Mouse (Mus musculus) layer of hippocampus, postnatal 14 days (tissue): ENCODE data around the gene Nthl1. TPM values are rescaled to one million over a fixed set of nuclear protein-coding genes. Genes with fewer than 3 reads are reported as not detected.
"Not testable (repeated sequence)": the region's sequence is repeated elsewhere in the genome, so short reads cannot be mapped to it uniquely, and the experiment has no call there.

ENCODE experiments used
- DNase-seq, 2 experiments: peaks; one replicate each; pipeline ENCODE4 v3.0.0; 2021 to 2022; ENCODE audit warnings: low spot score in 2 of 2, mixed read lengths in 1 of 2
- total RNA-seq, 2 experiments: library from RNA; stranded (reverse); gene quantifications; 2 replicates each; pipeline ENCODE4 v1.2.3; 2021

Nthl1 gene
- total RNA-seq, 2 experiments from 2014 or later: 3.9 to 5.3 TPM

DNA sequence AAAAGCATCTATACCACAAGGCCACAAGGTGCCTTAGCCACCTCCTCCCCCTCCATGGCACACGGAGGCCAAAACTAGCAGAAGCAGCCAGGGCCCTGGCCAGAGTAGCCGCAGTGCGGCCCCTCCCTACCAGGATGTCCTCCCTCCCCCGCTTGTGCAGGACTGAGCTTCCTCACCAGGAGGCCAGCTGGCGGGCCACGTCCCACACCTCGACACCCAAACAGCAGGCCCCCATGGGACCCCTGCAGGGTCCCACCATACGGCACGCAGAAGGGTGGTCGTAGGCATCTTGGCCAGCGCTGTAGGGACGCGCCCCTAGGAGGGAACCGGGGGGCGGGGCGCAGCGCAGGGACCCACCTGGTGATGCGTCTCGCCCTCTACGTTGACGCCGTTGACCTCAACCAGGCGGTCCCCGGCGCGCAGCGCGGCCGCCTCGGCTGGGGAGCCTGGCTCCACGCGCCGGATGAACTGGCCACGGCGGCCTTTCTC is 17.1 kb downstream of the Nthl1 start:
- DNase-seq: no peak

DNA sequence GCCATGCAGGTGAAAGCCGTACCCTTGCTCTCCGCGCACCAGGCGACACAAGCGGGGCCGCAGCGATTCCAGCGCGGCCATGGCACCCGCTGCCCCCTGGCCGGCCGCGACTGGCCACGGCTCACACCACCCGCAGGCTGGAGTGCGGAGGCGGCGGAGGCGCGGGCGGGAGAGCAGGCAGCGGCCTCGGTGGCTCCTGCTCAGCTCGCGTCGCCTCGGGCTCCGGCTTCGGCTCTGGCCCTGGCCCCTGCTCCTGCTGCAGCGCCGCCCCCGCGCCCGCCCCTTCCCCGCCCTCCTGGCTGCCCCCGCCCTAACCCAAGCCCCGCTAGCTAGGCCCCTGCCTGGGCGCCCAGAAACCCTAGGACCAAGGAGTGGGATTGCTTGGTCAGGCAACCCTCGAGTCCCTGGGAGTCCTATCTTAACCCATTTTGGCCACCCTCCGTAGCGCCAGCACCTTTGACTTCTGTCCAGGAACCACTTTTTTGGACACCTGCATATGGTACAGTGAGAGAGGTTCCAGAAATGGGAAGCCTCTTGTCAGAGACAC is 17.7 kb downstream of the Nthl1 start, which contains the start of gene Slc9a3r2:
TSS of gene Slc9a3r2 (minus strand) at position 258 of the 547 bp plus-strand sequence.
- DNase-seq: no peak

DNA sequence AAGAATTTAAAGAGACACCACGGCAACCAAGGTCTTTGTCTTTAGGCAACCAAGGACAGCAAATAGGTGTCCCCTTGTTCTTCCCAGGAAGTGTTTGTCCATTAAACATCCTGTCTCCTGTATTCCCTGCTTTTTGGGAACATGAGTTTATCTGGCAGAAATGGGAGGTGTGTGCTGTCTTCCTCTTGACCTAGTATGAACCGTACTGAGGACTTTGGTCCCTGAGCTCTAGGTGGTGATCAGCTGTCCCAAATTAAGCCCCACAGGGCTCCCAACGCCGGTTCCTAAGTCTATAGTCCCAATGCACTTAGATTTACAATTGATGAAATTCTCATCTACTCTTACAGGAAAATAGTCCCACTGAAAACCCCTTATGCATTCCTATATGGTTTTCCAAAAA is 18.3 kb downstream of the Nthl1 start:
- DNase-seq: no peak

DNA sequence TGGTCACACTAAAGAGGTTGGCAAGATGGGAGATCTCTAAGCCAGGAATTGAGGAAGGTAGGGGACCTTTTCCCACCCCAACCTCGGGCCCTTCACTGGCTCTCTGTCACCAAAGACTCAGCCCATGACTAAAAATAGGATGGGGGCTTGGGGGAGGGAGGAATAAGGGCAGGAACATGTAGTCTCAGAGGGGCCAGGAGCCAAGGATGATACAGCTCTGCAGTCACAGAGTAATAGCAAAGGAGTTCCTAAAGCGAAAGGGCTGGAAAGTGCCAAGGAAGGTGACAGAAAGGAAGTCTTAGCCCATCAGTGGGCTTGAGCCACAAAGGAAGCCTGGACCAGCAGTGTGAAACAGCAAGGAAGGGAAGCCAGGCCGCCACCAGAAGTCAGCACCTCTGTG is 19.4 kb downstream of the Nthl1 start:
- no peak for DNase-seq

DNA sequence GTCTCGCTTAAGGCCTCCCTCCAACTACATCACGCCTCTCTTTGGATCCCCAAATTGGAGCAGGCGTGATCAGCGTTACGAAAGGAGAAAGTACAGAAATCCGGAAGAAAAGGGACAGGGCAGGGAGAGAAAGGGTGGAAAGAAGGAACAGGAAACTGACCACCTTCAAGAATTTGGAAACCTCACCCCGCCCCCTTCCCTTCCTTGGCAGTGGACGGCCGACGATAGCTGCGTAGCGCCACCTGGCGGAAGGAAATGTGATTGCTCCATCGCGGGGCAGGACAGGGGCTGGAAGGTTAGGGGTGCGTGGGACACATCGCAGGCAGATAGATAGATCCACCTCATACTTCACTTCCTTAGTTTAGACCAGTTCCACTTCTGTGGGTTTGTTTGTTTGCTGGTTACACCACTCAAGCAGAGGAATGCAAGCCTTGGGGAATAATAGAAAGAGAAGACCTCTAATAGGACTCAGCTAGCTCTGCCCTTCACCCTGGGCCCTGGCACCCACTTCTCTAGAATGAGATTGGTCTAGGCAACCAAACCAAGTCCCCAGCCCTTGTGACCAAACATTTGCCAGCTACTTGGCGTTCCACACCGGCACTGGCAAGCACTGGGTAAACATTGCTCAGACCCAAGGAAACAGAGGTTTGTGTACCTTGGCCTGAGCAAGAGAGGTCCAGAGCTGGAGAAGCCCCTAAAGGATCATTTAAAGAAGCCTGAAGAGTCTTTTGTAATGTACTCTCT is 21.7 kb downstream of the Nthl1 start:
- peak in 1 of 2 experiments; percentile 62 for DNase-seq

DNA sequence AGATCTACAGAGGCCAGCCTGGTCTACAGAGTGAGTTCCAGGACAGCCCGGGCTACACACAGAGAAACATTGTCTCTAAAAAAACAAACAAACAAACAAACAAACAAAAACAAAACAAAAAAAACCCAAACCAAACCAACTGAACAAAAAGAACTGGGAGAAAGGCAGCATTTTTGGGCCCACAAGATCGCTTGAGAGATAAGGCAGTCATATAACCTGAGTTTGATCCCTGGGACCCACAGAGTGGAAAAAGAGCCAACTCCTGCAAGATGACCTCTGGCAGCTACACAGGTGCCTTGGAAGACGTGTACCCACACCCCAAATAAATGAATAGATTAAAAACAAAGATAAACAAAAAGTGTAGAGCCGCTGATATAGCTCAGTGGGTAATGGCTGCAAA is 22.5 kb downstream of the Nthl1 start:
- DNase-seq: no peak

DNA sequence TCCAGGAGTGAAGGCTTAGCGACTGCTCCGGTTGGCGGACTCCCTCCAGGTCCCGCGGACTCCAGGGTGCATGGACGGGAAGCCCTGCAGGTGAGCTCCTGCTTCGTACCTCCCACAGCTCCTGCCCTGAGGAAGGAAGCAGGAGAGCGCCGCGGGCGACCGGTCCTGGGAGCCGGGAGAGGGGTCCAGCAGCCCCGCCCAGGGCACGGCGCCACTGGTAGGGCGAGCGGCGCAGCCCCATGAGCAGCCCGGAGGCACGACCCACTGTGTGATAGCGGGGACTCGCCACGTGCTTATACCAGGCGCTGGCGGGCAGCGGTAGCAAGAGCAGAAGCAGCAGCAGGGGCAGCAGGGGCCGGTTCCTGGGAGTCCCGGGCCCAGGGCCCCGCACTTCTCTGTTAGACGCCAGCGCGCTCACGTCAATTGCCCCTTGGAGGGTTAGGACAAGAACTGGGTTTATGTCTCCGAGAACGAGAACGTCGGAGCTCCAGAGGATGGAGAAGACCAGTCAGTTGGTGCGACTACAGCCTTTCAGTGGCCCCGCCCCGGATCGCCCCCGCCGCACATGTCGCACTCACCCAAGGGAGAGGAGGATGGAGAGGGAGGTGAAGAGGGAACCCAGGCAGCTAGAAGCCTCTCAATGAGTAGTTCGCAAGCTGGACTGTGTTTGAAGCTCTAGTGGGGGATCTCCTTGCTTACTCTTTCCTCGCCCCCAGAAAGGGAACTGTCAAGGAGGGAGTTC is 25.7 kb downstream of the Nthl1 start, which contains the start of gene Npw:
TSS of gene Npw (minus strand) at position 441 of the 742 bp plus-strand sequence.
- DNase-seq: no peak

DNA sequence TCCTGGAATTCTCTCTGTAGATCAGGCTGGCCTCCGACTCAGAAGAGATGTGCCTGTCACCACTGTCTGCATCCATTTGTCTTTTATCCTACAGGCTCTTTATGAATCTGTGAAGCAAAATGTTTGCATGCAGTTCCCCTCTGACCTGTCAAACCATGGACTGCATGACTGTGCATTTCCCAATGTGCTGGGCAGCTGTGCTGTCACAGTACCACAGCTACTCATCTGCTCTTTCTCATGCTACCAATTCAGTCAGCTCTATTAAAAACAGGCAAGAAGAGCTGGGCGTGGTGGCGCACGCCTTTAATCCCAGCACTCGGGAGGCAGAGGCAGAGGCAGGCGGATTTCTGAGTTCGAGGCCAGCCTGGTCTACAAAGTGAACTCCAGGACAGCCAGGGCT is 34.5 kb downstream of the Nthl1 start:
- not testable (repeated sequence) for DNase-seq

DNA sequence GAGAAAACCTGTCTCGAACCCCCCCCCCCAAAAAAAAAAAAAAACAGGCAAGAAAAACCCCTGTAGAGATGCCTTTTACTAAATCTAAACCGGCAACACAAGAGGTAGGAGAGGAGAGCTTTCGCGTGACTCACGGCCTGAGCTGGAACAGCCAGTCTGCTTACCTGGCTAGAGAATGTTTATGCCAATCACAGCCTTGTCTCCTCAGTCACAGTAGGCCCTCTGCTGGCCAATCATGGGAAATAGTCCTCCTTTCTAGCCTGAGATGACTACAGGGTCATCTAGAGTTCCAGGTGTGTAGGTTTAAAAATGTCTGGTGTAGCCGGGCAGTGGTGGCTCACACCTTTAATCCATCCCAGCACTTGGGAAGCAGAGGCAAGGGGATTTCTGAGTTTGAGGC is 34.9 kb downstream of the Nthl1 start:
- no peak for DNase-seq

DNA sequence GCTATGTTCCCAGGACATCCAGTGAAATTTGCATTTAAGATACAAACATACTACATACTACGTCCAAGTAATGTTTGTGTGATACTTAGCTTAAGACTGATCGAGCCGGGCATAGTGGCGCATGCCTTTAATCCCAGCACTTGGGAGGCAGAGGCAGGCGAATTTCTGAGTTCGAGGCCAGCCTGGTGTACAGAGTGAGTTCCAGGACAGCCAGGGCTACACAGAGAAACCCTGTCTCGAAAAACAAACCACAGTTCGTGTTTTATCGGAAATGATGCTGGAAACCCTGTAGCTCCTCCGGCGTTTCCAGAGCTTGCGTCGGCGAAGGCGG is 36.7 kb downstream of the Nthl1 start:
- DNase-seq: not testable (repeated sequence)

DNA sequence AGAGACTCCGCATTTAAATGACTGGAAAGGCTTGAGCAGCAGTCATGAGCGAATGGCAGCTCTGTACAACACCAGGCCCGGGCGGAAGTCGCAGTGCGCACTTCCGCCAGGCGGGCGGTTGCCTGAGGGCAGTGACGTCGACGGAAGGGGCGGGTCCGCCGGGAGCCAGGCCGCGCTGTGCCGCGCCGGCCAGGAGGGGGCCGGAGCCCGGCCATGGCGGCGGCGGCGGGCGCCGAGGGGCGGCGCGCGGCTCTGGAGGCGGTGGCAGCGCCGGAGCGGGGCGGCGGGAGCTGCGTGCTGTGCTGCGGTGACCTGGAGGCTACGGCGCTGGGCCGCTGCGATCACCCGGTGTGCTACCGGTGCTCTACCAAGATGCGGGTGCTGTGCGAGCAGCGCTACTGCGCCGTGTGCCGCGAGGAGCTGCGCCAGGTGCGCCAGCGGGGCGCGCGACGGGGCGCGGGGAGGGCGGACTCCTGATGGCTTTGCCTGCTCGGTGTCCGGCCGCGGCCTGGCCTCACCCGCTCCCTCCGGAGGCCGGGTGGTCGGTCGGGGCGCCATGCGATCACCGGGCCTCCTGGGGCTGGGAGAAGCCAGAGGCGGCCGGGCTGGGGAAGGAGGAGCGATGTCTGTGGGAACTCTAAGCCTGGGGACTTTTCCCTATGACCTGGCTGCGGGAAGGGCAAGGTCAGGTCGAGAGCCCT is 37.2 kb downstream of the Nthl1 start, which contains the start of gene Zfp598:
TSS of gene Zfp598 (plus strand) at position 143 of the 701 bp plus-strand sequence.
- DNase-seq: peak; percentile 93 to 95

DNA sequence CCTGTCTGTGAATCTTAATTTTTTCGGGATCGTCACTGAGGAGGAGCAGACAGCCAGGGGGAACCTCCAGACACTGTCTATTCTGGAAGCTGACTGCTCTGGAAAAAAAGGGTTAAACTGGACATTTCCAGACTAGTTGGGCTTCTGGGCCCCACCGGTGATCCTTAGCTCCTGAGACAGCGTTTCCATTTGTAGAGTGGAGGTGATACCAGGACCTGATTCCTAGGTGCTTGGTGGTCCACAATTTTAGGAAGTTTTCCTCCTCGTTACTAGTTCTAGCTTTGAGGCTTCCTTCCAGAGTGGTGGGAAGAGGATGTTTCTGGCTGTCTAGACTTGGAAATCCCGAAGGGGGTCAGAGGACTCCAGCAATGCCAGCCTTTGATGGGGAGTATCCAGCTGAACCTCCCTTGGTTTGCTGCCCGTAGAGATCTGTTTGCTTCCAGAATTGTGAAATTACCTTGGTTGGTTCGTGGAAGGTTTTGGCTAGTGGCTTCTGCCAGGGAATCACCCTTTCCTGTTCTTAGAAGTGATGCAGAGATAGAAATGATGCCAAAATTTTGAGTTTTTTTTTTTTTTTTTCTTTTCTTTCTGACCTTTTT is 37.9 kb downstream of the Nthl1 start:
- no peak for DNase-seq

DNA sequence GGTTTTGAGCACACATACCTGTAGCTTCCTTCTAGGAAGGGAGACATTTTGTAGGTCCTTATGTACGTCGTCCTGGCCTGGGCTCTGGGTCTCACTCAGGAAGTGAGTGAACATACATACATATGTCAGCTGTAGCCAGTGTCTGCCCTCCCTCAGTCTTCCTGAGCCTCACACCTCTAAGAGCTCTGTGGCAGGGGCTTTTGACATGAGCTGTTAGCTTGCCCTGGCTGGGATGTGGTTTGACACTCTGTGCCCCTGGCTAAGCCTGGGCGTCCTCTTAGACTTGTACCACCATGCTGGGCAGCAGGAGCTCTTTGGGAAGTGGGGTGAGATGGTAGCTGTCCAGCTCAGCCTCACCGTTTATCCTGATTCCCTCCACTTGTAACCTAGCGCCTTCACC is 38.9 kb downstream of the Nthl1 start:
- no peak for DNase-seq

DNA sequence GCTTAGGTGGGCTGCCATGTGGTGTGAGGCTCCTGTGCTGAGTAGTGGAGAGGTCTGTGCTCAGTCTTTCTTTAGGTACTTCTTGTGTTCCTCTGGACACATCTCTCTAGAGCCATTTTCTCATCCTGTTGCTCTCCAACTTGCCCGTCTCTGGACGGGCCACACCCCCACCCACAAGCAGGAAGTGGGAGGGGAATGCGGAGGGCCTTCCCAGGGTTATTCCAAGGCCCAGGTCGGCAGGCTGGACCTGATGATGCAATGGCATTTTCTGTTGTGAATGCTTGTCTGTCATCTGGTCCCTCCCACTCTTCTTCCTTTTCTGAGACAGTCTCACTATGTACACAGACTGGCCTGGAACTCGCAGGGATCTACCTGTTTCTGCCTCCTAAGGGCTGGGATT is 39.7 kb downstream of the Nthl1 start:
- DNase-seq: no peak

DNA sequence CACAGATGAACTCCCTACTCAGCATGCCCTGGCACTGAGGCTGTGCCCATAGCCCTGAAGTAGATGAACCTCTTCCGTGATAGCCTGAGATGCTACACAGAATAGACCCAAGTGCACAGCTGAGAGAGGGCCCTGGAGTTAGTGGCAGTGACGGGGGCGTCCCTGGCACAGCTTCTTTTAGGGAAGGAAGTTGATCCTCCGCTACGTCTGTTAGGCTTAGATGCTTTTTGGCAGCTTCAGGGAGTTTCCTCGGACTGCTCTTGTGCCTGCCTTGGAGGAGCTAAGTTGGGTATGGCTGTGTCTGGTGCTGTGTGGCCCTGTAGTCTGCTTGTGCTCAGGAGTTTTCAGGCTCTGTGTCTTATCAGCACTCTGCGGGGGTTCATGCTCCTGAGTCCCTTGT is 41.8 kb downstream of the Nthl1 start:
- DNase-seq: peak in 1 of 2 experiments; percentile 63

DNA sequence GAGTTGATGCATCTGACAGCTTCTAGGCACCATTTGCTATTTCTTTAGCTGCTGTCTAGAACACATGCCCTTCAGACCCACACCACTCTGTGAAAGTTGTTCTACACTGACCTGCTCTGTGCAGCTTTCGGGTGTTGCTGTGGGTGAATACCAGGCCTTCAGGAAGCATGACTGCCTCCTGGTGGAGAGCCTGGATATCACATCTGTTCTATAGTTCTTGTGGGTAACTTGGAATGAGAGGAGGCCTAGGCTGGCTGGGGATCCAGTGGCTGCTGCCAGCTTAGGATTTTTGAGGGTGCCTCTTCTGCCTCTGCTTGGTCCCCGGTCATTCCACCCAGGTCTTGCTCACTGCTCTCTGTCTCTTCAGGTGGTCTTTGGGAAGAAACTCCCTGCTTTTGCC is 43.7 kb downstream of the Nthl1 start:
- peak; percentile 66 to 70 for DNase-seq

DNA sequence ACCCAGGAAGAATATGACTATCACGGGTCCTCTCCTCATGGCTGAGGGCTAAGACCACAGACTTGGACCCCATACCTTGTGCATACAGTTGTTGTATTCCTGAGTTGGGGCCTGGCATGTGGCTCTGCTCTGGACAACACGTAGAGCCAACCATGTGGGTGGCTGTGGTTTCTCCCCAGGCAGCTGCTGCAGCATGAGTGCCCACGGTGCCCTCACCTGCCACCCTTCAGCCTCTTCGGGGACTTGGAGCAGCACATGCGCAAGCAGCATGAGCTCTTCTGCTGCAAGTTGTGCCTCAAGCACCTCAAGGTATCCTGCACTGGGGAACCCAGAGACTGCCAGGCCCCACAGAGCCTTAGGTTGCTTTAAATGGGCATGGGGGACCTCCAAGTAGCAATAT is 44.4 kb downstream of the Nthl1 start:
- no peak for DNase-seq

DNA sequence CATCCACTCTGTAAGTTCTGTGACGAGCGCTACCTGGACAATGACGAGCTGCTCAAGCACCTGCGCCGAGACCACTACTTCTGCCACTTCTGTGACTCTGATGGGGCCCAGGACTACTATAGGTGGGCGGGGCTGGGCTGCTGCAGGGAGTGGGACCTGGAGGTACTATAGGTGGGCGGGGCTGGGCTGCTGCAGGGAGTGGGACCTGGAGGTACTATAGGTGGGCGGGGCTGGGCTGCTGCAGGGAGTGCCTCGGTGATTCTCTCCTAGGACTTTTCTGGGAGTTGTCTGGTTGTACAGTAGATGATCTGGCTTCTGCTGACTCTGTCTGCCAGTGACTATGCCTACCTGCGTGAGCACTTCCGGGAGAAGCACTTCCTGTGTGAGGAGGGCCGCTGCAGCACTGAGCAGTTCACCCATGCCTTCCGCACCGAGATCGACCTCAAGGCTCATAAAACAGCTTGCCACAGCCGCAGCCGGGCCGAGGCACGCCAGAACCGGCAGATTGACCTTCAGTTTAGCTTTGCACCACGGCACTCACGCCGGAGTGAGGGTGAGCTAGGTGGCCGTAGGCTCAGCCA is 45.1 kb downstream of the Nthl1 start:
- no peak for DNase-seq

DNA sequence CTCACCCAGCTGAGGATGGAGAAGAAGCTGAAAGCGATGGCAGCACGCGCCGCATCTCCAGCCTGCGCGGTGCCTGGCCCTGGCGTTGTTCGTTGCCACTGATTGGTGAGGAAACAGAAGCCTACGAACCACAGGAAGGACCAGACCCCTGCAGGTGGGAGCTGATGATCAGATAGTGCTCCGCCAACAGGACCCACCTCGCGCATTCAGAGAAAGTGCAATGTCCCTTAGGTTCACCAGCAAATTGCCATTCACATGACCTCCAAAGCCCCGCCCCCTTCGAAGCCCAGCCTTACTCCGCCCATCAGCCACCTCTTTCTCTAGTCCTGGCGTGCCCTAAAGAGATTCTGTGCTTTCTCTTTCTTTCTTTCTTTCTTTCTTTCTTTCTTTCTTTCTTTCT is 54.0 kb downstream of the Nthl1 start:
- no peak for DNase-seq

DNA sequence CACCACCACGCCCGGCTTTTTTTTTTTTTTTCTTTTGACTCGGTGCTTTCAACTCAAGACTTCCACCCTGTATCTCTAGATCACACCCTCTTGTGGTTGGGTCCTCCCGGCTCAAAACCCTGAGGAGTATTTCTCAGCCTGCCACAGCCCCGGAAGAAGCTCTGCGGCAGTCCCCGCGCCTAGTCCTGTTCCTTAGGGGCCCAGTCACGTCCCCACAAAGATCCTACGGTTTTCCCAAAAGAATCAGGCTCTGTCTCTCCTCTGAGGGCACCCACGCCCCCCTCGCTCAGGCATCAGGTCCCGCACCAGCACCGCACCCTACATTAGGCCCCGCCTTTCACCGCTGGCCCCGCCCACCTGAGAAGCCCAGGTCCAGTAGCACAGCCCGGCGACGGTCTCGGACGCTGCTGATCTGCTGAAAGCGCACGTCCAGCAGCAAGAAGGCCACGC is 54.7 kb downstream of the Nthl1 start:
- DNase-seq: no peak

DNA sequence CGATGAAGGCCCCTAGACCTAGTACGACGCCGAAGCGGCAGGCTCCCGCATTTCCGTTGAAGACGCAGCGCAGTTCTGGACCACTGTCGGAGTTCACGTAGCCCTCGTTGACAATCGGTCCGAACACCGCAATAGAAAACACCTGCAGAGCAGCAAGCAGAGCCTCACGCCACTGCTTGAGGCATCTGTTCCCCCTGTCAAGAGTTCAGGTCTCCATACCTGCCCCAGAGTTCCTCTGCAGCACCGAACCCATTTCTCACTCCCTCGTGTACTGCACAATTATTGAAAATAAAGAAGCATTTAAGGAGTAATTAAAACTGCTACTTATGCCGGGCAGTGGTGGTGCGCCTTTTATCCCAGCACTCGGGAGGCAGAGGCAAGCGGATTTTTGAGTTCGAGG is 55.1 kb downstream of the Nthl1 start:
- no peak for DNase-seq
